Mouse (Mus musculus): ENCODE data around the gene Unc5b.
A peak's percentile ranks its signal among the peaks of the same experiment; 100 is the strongest.

DNA sequence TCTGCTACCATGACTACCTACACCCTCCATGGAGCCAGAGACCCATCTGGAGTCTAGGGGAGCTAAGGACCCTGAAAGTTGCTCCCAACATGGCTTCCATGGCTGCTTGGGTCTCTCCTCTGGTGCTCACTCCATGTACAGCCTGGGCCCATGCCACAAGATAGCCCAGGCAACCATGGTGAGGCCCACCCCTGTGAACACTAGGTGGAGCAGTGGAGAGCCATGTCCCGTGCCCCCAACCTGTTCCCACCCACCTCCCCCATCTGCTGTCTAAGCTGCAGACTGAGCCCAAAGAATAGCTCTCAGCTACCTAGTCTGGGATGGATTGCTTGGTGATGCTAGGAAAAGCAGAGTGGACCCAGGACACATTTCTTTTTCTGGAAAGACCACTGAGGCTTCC, 108.0 kb downstream of the Unc5b start:
- TF ChIP-seq CTCF (IDR thresholded peaks at IDR 0.05; ENCODE audit: control insufficient read depth, insufficient read depth, low read length) (peak; percentile 48; the same call in 1 of the 2 replicates), POLR2A (IDR thresholded peaks at IDR 0.05; ENCODE audit: borderline replicate concordance, control insufficient read depth, low read depth, low read length) (no peak)
